Mouse (Mus musculus): ENCODE results near the gene Catip. TPM values are rescaled to one million over a fixed set of nuclear protein-coding genes. Genes with fewer than 3 reads are reported as not detected.
"Not testable (repeated sequence)": the region's sequence is repeated elsewhere in the genome, so short reads cannot be mapped to it uniquely, and the experiment has no call there.

The Catip gene
- 4.6 and 5.1 TPM in 2 replicates for polyA plus RNA-seq (2012; rRNA removed)

GRCm38 (mm10) chr1:74361812-74362211 is at the start of gene Catip:
Gene Catip (plus strand): TSS chr1:74362108.
- H3K27ac ChIP-seq (ENCODE audit: insufficient read depth, low read length): no peak within 1 kb of the TSS
- no peak for TF ChIP-seq POLR2A (IDR thresholded peaks at IDR 0.05; ENCODE audit: extremely low read depth, insufficient read depth, low read length)
- TF ChIP-seq CTCF (IDR thresholded peaks at IDR 0.05; ENCODE audit: extremely low read depth, insufficient read depth, low read length): peak; percentile 82
- no peaks in the 10 kb centered on the region; the same call in 1 of the 2 replicates for H3K4me1 ChIP-seq (ENCODE audit: control insufficient read depth, insufficient read depth, low read length)
- H3K4me3 ChIP-seq (ENCODE audit: insufficient read depth, low read length): no peak within 1 kb of the TSS

- Histone ChIP-seq H3K4me1 (ENCODE audit: control insufficient read depth, insufficient read depth, low read length) (peaks cover 1% of the 10 kb centered on the region; the same call in 1 of the 2 replicates), H3K4me3 (ENCODE audit: insufficient read depth, low read length) (no peak overlapping the region), H3K27ac (ENCODE audit: insufficient read depth, low read length) (no peak overlapping the region)
- TF ChIP-seq CTCF (IDR thresholded peaks at IDR 0.05; ENCODE audit: extremely low read depth, insufficient read depth, low read length) (peak; percentile 92), POLR2A (IDR thresholded peaks at IDR 0.05; ENCODE audit: extremely low read depth, insufficient read depth, low read length) (no peak)
Observed at GRCm38 (mm10) chr1:74313049-74313692, 48.7 kb upstream of the Catip start.

- H3K4me3 ChIP-seq (ENCODE audit: insufficient read depth, low read length): no peak overlapping the region
- peaks cover 1% of the 10 kb centered on the region; the same call in 1 of the 2 replicates for H3K4me1 ChIP-seq (ENCODE audit: control insufficient read depth, insufficient read depth, low read length)
- TF ChIP-seq CTCF (IDR thresholded peaks at IDR 0.05; ENCODE audit: extremely low read depth, insufficient read depth, low read length): no peak
- H3K27ac ChIP-seq (ENCODE audit: insufficient read depth, low read length): no peak overlapping the region
Observed at GRCm38 (mm10) chr1:74314796-74315195, 47.1 kb upstream of the Catip start.

GRCm38 (mm10) chr1:74316114-74316827 is 45.6 kb upstream of the Catip start:
- TF ChIP-seq POLR2A (IDR thresholded peaks at IDR 0.05; ENCODE audit: extremely low read depth, insufficient read depth, low read length): no peak
- TF ChIP-seq CTCF (IDR thresholded peaks at IDR 0.05; ENCODE audit: extremely low read depth, insufficient read depth, low read length): no peak
- Histone ChIP-seq H3K4me1 (ENCODE audit: control insufficient read depth, insufficient read depth, low read length) (peaks cover 1% of the 10 kb centered on the region; the same call in 1 of the 2 replicates), H3K27ac (ENCODE audit: insufficient read depth, low read length) (no peak overlapping the region), H3K4me3 (ENCODE audit: insufficient read depth, low read length) (no peak overlapping the region)

- Histone ChIP-seq H3K4me1 (ENCODE audit: control insufficient read depth, insufficient read depth, low read length) (no peaks in the 10 kb centered on the region), H3K4me3 (ENCODE audit: insufficient read depth, low read length) (no peak overlapping the region), H3K27ac (ENCODE audit: insufficient read depth, low read length) (no peak overlapping the region)
- TF ChIP-seq CTCF (IDR thresholded peaks at IDR 0.05; ENCODE audit: extremely low read depth, insufficient read depth, low read length): no peak
- no peak for TF ChIP-seq POLR2A (IDR thresholded peaks at IDR 0.05; ENCODE audit: extremely low read depth, insufficient read depth, low read length)
Observed at GRCm38 (mm10) chr1:74318711-74319110, 43.2 kb upstream of the Catip start.

- no peak for TF ChIP-seq POLR2A (IDR thresholded peaks at IDR 0.05; ENCODE audit: extremely low read depth, insufficient read depth, low read length)
- no peak for TF ChIP-seq CTCF (IDR thresholded peaks at IDR 0.05; ENCODE audit: extremely low read depth, insufficient read depth, low read length)
- no peak overlapping the region for H3K4me3 ChIP-seq (ENCODE audit: insufficient read depth, low read length)
- no peaks in the 10 kb centered on the region for H3K4me1 ChIP-seq (ENCODE audit: control insufficient read depth, insufficient read depth, low read length)
- H3K27ac ChIP-seq (ENCODE audit: insufficient read depth, low read length): no peak overlapping the region
Observed at GRCm38 (mm10) chr1:74321396-74321795, 40.5 kb upstream of the Catip start.

- not testable (repeated sequence) for H3K4me3 ChIP-seq (ENCODE audit: insufficient read depth, low read length); H3K27ac ChIP-seq (ENCODE audit: insufficient read depth, low read length); H3K4me1 ChIP-seq (ENCODE audit: control insufficient read depth, insufficient read depth, low read length)
Observed at GRCm38 (mm10) chr1:74326916-74327315, 35.0 kb upstream of the Catip start.

- Histone ChIP-seq H3K27ac (ENCODE audit: insufficient read depth, low read length) (no peak overlapping the region), H3K4me1 (ENCODE audit: control insufficient read depth, insufficient read depth, low read length) (peaks cover 3% of the 10 kb centered on the region; the same call in 1 of the 2 replicates), H3K4me3 (ENCODE audit: insufficient read depth, low read length) (no peak overlapping the region)
- TF ChIP-seq POLR2A (IDR thresholded peaks at IDR 0.05; ENCODE audit: extremely low read depth, insufficient read depth, low read length) (no peak), CTCF (IDR thresholded peaks at IDR 0.05; ENCODE audit: extremely low read depth, insufficient read depth, low read length) (no peak)
Observed at GRCm38 (mm10) chr1:74329899-74330431, 31.9 kb upstream of the Catip start.

- Histone ChIP-seq H3K27ac (ENCODE audit: insufficient read depth, low read length) (no peak overlapping the region), H3K4me3 (ENCODE audit: insufficient read depth, low read length) (no peak overlapping the region), H3K4me1 (ENCODE audit: control insufficient read depth, insufficient read depth, low read length) (peaks cover 5% of the 10 kb centered on the region; the same call in 1 of the 2 replicates)
- TF ChIP-seq POLR2A (IDR thresholded peaks at IDR 0.05; ENCODE audit: extremely low read depth, insufficient read depth, low read length): no peak
Observed at GRCm38 (mm10) chr1:74331046-74331681, 30.7 kb upstream of the Catip start.
